Mouse (Mus musculus): ENCODE measurements around the gene Macrod2.
A peak's percentile ranks its signal among the peaks of the same experiment; 100 is the strongest.

The Macrod2 gene

DNA sequence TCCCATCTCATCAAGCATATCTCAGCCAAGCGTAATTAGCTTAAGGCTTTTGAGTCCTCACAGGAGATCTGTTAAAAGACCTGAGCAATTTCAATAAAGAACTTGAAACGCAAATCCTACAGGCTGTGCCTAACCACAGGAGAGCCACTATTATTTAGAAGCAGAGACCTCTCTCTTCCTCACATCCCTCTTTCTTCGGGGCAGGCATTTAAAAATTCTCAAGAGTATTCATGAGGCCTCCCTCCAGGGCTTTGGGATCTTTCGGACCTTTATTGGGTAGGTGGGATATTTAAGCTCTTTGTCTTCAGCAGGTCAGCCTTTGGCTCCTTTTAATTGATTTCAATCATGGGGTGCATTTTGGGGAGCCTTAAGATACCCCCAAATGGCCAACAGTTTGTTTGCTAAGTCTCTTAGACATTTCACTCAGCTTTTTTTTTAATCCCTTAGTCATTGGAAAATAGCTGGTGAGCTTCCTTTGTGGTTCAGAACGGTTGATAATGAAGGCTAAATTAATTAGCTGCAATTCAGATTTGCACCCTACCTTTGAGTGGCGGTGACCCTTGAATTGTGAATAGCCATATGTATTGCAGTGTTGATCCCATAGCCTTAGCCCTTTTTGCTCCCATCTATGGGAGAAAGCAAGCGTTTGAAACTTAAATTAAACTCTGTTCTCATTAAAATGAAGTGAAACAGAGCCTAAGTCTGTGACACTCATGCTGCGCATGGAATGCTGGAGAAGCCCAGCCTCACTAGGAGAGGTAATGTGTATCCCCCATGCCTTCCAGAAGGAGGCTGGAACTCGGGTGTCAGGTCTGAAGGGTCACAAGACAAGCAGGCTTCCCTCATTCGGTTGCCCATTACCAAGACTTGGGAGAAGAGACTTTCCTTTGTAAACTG is 1940.2 kb downstream of the Macrod2 start:
- no peak for DNase-seq (ENCODE audit: low spot score in 2 of 2)

DNA sequence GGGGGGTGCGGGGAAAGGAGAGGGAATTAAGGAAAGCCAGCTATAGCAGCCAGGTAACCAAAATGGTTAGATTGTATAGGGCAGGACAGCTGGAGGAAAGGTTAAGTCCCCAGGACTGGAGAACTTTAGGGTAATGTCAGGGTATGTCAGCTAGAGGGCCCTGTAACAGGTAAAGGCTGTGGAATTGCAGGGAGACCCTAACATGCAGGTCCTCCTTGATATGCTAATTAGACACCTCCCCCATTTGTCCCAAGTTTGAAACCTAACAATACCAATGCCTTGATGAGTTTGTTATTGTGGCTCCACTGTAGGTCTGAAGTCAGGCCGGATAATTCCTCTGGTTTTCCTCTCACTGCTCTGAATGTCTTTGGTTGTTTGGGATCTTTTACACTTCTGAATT is 1948.9 kb downstream of the Macrod2 start:
- no peak for DNase-seq (ENCODE audit: low spot score in 2 of 2)

DNA sequence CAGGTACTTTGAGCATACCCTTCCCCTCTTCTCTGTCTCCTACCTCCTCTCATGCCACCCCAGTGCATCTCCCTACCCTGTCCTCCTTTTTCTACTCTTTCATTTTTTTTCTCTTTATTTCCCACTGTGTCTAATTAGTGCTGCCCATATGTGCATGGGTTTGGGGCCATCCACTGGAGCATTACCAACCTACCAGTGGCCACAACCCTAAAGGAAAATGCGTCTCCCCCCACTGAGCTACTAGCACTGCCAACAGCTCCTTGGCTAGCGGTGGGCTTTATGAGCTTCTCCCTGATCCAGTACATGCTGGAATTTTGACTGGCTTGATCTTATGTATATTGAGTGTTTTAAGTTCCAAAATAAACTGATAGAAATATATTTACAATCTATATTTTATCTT is 1949.6 kb downstream of the Macrod2 start:
- no peak for DNase-seq (ENCODE audit: low spot score in 2 of 2)

DNA sequence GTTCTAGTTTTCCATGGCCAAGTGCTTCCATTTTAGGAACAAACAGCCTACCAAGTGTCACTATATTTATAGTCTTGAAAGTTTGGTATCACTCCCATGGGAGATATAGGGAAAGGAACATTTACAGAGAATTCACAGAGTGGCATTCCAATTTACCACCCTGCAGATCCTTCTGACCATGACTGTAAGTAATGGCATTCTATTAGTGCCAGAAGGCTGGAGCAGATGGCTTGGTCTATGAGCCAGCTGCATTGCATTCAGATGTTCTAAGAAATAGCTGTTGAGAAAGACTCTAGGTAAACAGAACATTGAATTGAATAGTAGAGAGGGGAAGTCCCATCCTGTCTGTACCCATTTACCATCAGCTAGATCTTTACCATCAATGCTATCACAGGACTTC is 1954.7 kb downstream of the Macrod2 start:
- no peak for DNase-seq (ENCODE audit: low spot score in 2 of 2)

DNA sequence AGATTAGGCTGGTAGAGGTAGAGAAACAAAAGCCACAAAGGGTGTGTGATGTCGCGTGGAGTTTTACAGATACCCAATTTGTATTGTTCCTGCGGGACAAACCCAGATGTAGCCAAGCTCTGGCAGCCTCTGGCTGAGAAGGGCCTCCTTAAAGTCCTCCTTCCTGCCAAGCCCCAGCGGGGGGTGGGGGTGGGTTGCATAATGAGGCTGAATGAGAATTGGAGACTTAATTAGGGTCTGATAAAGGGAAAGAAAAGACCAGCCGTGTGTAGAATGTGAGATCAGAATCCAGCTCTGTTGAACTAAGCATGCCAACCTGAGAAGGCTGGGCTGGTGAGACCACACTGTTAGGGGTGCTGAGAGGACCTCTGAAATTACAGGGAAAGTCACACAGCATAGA is 1967.8 kb downstream of the Macrod2 start:
- no peak for DNase-seq (ENCODE audit: low spot score in 2 of 2)

DNA sequence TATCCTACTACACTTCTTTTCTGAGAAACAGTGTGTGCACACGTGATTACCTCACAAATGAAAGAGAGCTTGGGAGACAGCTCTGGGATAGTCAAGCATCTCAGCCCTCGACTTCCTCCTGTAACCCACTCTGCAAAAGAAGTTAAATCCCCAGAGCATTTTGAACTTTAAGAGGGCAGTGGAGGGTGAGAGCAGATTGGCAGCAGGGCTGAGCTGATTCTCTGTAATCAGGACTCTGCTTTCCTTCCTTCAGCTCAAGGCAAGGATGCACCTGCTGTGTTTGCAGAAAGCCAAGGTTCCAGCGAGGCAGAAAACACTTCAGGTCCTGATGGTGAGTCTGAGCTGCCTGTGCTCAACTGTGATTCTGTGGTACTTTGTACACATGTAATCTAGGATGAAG is 1978.9 kb downstream of the Macrod2 start:
- DNase-seq (ENCODE audit: low spot score in 2 of 2), result no peak

DNA sequence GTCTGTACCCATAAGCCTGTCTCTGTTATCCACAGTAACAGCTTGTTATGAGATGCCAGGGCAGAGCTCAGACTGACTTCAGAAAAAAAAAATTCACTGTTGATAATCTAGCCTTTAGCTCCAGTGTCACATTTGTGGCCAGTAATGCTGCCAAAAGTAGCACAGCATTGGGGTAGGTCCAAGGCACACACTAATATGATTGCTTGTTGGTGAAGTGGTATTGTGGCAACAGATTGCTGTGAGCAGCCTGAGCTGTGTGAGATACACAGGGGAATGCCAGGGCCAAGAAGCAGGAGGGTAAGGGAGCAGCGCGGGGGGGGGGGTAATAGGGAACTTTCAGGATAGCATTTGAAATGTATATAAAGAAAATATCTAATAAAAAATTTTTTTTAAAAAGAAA is 1985.5 kb downstream of the Macrod2 start:
- no peak for DNase-seq (ENCODE audit: low spot score in 2 of 2)

DNA sequence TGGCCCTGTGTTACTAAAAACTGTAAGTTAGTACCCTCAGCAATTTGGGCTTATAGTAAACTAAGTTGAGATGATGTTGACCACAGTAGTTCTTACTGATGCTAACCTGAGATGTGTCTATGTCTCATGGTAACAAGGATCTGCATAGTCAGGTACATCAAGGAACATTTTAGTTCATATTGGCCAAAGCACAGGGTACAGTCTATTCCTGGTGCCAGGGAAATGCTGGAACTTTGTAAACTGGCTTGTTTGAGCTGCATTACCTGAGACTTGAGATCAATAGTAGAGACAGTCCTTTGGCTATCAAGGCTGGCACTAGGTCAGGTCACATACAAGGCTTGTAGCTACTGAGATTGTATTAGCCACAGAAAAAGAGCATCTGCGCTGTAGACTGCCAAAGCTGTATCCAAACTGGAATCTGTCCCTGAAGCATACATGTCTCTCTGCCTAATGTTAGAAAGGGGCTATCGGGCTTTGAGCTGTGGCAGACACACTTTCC is 1986.0 kb downstream of the Macrod2 start:
- no peak for DNase-seq (ENCODE audit: low spot score in 2 of 2)

DNA sequence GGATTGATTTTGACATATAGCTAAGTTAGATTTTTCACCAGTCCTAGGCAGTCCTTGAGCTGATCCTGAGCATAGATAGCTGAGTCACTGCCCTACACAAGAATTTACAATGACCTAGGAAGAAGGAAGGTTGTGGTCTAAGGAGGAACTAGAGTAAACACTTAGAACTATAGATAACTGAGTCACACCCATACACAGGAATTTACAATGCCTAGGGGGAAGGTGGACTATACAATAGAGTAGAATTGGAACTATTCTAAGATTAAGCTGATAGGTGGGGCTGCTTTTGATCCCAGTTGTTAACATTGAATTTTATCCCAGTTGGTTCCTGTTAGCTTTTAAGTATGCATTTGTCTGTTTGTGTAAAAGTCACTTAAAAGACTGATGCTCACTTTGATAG is 1998.4 kb downstream of the Macrod2 start:
- no peak for DNase-seq (ENCODE audit: low spot score in 2 of 2)

DNA sequence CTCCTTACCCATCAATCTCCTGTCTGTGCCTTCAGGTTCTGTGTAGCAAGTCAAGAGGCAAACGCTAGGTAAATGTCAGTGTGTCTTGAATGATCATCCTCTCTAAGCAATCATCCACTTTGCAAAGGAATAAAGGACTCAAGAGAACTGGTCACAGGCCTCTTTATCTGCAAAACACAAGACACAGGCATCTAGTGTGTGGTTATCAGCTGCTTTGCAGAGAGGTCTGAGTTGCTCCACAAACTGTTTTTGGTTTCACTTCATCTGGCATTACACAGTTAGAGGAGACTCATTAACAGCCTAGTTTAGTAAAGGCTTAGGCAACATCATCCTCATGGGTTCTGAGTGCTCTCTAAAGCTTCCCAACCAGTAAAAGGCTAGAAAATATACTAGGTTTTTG is 2004.4 kb downstream of the Macrod2 start:
- DNase-seq (ENCODE audit: low spot score in 2 of 2), result no peak

DNA sequence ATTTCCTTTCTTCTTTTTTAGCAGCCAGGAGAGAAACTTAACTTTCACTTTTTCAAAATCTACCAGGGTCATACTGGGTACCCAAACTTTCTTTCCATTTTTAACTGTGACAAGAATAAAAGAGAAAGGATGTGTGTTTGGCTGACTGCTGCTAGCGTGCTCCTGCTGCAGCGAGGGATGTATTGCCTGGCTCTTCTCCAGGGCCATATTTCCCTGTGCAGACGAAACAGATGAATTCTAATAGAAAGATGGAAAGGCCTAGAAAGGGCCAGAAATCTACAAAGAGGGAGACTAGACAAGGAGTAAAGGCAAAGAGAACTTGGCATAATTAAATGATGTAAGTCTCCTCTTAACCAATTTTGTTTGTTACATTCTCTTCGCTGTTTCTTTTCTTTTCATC is 2005.7 kb downstream of the Macrod2 start:
- DNase-seq (ENCODE audit: low spot score in 2 of 2), result no peak

DNA sequence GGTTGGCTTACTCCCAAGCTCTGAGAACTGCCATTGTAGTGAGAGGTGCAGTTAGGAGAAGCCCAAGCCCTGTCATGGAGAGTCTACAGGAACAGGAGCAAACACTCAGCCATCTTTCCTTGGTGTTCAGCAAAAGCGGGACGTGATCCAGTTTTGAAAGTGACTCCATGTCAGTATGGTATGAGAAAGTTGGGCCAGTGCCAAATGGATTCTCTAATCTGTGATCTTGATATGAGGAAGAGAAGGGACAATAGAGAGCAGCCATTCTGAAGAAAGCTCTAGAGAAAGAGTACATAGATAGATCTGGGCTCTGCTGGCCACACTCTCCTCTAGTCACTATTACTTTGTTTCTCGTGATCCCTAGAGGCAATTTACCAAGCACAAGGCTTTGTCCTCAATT is 2006.2 kb downstream of the Macrod2 start:
- no peak for DNase-seq (ENCODE audit: low spot score in 2 of 2)

DNA sequence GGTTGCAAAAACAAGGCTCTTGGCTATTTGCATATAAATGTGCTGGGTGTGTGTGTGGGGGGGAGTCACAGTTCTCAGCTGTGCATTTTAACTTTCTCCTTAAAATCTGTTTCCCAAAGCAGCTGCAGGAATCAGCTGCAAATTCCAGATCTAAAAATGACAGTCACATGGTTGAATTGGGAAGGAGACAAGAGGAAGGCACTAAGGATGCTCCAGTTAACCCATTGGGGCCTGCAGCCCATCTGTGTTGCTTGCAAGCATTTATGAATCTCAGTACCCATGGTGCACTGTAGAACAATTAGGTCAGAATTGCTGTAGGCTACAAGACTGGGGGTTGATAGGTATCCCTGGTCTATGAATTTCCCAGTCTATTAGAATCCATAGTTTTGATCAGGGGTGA is 2008.3 kb downstream of the Macrod2 start:
- no peak for DNase-seq (ENCODE audit: low spot score in 2 of 2)

DNA sequence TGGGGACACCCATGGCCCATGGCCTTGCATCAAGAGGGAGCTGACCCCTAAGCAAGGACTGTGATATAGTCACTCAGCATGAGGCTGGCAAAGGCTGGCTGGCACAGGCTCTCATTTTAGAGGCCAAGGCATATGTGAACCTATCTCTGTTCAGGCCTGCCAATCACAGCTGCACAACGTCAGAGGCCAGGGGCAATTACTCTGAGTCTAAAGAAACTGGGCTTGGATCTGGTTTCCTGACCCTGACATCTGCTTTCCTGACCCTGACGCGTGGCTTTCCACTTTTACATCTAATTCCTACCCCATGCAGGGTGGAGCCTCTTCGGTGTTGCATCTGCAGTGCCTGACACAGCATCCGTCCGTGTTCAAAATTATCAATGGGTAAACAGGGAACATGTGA is 2009.2 kb downstream of the Macrod2 start:
- DNase-seq (ENCODE audit: low spot score in 2 of 2), result no peak

DNA sequence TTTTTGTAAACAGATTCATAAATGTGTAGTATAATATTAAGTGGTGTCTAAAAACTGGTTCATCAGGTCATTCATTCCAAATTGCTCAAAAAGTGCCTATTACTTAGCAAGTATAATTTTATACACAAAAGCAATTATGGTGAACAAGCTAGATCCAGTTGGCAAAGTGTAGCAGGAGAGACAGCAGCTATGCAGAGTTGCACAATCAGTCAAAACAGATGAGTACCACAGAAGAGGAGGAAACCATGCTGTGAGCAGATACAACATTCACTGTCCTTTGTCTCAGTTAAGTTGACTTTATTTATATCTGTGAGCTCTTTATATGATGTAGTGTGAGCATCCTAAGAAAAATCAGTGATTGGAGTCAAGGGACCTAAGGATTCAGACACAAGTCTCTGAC is 2012.2 kb downstream of the Macrod2 start:
- no peak for DNase-seq (ENCODE audit: low spot score in 2 of 2)

DNA sequence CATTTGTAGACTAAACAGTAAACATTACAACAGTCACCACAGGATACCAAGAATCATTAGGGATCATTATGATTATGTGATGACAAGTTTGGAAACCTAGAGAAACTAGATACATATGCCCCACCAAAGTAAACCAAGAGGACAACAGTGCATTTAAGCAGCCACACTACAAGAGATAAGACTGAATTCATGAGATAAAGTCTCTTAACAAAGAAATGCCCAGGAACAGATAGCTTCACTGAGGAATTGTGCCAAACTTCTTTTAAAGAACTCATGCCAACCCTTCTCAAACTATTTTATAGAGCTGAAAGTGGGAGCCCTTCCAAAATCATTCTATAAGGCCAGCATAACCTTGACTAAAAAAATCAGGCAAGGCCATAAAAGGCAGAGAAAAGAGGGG is 2015.0 kb downstream of the Macrod2 start:
- no peak for DNase-seq (ENCODE audit: low spot score in 2 of 2)

DNA sequence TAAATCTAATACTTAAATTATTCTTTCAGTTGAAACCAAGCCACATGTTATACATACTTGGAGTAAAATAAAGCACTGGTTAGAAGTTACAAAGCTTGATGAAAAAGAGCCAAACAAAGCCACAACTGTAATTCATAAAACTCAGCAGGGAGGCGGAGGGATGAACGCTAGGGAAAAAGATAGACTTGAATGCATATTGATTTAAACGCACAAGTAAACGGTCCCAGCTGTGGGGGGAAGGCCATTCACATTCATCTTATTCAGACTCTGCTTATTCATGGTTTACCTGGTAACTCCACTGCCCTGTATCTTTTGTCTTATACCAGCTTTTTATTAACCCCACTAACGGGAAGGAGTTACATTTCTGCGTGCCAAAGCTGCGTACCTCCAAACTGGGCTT is 2038.0 kb downstream of the Macrod2 start:
- DNase-seq (ENCODE audit: low spot score in 2 of 2), result no peak

DNA sequence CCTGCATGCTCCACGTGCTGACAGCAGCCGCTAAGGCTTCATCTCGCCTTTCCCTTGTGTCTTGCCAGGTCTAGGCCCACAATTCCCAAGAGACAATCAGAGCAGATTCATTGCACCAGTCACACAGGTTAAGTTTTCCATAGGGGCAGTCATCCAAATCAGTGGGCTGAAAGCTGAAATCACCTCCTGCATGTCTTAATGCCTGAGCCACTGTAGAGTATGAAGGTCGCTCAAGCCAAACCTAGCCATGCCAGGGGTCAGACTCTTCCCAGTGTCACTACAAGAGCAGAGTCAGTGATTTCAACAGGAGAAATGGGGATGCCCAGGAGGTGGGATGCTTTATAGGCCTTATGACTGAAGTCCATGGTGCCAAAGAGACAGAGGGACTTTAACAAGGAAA is 2039.6 kb downstream of the Macrod2 start:
- DNase-seq (ENCODE audit: low spot score in 2 of 2), result no peak

DNA sequence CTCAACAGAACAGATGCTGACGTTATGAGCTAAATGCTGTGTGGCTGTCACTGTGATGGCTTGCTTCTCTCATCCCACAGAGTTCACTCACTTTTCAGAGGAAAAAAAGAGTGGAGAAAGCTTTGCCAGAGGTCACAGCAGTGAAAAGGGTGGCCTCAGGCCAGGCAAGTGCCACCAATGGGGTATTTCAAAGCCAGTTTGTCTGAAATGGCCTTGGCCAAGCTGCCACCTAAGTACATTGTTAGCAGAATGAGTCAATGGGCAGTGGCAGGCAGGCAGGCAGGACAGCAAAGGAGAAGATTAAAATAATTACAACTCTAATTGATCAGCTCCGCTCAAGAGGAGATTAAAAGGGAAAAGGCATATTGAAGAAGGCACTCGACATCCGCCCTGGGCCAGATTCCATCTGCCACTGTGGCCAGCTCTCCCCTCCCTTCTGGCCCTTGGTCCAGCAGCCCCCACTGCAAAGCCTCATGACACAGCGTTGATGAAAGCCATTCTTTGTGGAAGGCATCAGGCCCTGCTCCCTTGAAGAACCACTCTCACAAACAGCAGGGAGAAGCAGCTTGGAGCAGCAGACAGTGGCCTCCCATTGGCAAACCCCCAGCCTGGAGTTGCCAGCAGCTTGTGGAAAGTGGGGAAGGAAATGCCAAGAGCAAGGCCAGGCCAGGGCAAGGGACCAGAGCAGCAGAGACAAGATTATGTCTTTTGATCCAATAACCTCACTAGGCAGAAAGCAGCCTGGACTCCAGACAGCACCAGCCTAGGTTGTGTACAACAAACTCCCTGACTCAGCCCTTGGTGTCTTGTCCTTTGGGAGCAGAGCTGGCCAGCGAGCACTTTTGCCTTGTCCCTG is 2042.7 kb downstream of the Macrod2 start:
- peak in 1 of 2 experiments; percentile 2 for DNase-seq (ENCODE audit: low spot score in 2 of 2)

All from urinary bladder, adult 18-20 months (tissue).